Mouse (Mus musculus): ENCODE results near the gene Fras1.

The Fras1 gene

DNA sequence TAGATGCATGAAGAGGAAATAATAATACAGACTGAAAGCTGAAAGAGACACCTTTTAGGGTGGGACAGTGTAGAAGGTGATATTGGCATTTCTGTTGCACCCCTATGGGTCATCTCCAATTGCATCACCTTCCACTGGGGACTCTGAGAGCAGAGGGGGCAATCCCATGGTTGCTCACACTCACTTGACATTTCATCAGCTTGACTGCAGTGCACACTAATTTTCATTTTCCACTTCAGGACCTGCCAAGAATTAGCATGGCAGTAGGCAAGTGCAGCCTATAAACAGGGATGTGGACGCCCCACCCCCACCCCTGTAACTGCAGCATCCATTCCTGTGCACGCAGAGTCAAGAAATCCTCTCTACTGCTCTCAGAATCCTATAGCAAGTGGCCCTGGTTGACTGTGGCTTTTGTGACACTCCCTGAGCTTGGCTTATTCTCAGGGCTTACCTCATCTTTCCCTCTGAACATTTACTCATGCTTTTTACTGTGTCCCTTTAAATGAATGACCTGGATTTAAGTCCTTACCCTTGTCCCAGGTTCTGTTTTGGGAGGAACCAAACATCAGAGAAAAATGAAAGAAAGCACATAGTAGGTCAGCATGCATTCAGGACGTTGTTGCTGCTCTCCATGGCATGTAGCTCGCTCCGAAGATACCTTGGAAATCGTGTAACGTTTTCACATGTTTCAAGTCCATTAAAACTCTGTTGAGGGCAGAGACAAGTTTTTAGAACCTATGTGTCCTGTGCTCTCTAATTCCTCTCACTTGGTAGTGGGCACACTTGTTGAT is 120.9 kb downstream of the Fras1 start:
- 93% methylated on average over 7 of the region's 7 CpGs for WGBS

DNA sequence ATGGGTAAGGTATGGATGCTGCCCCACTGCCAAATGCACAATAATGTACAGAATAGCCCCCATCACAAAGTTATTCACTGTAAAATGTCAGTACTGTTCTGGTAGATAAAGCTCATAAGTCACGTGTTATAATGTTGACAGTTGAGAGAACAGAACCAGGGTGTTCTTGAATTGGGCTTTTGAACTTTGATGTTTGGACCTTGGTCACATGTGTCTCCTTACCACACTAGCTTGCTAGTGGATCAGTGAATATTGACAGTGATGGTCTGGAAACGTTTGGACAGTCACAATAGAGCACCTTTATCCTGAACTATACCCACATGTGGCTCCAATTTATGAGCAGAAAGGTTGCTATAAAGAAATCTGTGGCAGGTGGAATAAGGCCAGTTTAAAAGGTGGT is 124.3 kb downstream of the Fras1 start:
- WGBS: 68% methylated on average over 2 of the region's 2 CpGs

- 60% methylated on average over 4 of the region's 4 CpGs for WGBS
Observed at GRCm38 (mm10) chr5:96501783-96502182, 128.0 kb downstream of the Fras1 start.

GRCm38 (mm10) chr5:96502400-96502799 is 128.6 kb downstream of the Fras1 start:
- 79% methylated on average over 1 of the region's 1 CpGs for WGBS

- WGBS: 85% methylated on average over 5 of the region's 5 CpGs
Observed at GRCm38 (mm10) chr5:96511005-96511404, 137.2 kb downstream of the Fras1 start.

DNA sequence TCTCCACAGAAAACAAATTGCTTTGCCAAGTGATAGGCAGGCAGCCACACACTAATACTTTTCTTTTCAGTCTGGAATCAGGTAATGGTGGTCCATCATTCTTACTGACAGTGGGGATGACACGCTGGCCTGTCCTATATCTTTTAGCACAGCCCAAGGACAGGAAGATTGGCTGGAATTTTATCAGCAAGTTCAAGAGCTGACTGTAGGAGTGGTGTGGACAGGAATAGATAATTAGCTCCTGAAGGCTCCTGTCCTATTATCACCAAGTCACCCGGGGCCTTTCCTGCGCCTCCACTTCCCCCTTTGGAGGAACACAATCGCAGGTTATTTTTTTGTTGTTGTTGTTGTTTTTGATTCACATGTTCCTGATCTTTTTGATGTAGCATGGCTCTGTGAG is 139.6 kb downstream of the Fras1 start:
- 90% methylated on average over 4 of the region's 4 CpGs for WGBS

- WGBS: 64% methylated on average over 3 of the region's 3 CpGs
Observed at GRCm38 (mm10) chr5:96515860-96516311, 142.1 kb downstream of the Fras1 start.

GRCm38 (mm10) chr5:96516329-96516728 is 142.6 kb downstream of the Fras1 start:
- WGBS: 52% methylated on average over 6 of the region's 6 CpGs

DNA sequence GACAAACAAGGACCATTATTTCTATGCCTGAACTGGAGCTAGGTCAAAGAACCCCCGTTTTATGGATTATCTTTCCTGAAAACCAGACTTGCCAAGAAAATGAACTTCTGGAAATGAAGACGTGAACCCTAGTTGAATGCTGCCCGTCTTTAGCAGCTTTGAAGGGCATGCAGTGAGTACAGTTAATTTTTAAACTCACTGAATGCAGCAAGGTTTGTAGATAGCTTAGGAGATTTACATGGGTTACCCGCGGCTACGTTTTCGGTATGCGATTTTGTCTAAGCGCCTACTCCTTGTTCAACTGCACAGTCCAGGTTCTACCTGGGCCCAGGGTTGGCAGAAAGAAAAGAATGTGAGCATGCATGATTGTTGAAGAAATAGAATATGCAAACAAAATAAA is 147.8 kb downstream of the Fras1 start:
- WGBS: 93% methylated on average over 9 of the region's 9 CpGs

DNA sequence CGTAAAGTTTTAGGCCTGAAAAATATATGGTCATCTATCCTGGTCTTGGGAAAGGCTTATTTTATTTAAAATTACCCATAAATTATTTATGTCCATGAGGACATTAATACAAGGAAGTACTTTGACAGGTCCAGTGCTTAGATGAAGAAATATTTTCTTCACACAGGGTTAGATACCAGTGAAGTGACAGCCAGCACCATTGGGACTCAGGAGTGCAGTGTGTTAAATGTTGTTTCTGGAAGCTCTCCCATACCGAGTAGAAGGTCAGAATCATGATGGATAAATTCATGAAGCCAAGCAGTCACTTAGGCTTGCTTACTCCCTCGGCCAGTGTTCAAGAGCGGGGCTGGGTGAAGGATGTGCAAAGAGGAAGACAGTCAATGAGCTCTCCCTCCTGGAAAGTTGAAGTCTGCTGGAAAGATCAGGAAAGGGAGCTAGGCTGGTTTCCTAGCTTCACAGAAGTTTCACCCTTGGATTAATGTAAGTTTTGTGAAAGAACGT is 149.2 kb downstream of the Fras1 start:
- 93% methylated on average over 5 of the region's 5 CpGs for WGBS

- WGBS: 48% methylated on average over 7 of the region's 7 CpGs
Observed at GRCm38 (mm10) chr5:96528296-96528695, 154.5 kb downstream of the Fras1 start.

- 89% methylated on average over 3 of the region's 3 CpGs for WGBS
Observed at GRCm38 (mm10) chr5:96530516-96530915, 156.8 kb downstream of the Fras1 start.

DNA sequence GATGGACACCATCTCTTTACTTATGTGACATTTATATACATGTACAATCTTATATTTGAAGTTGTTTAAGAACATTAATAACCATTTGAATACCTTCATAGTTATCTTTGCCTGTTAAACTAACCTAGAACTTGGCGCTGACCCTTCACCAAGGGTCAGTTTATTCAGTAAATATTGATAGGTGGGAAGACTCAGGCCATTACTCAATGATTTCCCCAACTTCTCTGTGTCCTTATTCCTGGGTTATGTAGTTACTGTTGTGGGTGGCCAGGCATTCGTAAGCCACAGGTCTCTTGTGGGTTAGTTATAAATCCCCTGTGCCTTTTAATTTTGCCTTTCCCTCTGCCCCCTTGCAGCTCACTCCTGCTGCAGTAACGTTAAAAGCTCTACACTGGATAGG is 162.8 kb downstream of the Fras1 start:
- WGBS: 91% methylated on average over 3 of the region's 3 CpGs

GRCm38 (mm10) chr5:96536937-96537336 is 163.2 kb downstream of the Fras1 start:
- WGBS: 94% methylated on average over 7 of the region's 7 CpGs

- 75% methylated on average over 4 of the region's 4 CpGs for WGBS
Observed at GRCm38 (mm10) chr5:96544112-96544511, 170.4 kb downstream of the Fras1 start.

- WGBS: 84% methylated on average over 5 of the region's 5 CpGs
Observed at GRCm38 (mm10) chr5:96545994-96546393, 172.2 kb downstream of the Fras1 start.

DNA sequence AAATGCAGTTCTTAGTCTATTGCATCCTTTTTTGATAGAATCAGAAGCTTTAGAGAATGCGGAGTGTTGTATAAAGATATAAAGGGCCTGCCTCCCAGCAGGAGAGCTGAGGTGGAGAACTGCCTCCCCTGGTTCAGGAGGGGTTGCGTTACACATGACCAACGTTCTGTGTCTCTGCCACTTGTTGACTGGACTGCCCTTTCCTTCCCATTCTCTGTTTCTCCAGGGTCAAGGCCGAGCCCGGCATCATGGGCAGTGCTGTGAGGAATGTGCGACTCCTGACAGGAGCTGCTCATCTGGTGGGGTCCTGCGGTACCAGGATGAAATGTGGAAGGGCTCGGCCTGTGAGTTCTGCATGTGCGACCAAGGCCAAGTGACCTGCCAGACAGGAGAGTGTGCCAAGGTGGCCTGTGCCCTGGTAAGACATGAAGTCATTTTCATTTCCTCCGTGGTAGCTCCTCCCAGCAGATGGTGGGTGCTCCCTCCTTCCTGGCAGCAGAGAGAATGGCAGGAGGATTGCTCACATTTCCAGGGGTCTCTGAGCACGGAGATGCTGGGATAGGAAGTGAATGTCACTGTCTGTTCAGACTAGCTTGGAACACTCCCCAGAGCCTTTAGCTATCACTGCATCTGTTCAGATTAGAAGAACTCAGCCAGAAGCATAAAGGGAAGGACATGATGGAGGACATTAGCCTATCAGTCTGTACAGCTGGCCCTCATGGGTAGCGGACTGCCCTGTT is 181.4 kb downstream of the Fras1 start:
- WGBS: 85% methylated on average over 12 of the region's 12 CpGs

DNA sequence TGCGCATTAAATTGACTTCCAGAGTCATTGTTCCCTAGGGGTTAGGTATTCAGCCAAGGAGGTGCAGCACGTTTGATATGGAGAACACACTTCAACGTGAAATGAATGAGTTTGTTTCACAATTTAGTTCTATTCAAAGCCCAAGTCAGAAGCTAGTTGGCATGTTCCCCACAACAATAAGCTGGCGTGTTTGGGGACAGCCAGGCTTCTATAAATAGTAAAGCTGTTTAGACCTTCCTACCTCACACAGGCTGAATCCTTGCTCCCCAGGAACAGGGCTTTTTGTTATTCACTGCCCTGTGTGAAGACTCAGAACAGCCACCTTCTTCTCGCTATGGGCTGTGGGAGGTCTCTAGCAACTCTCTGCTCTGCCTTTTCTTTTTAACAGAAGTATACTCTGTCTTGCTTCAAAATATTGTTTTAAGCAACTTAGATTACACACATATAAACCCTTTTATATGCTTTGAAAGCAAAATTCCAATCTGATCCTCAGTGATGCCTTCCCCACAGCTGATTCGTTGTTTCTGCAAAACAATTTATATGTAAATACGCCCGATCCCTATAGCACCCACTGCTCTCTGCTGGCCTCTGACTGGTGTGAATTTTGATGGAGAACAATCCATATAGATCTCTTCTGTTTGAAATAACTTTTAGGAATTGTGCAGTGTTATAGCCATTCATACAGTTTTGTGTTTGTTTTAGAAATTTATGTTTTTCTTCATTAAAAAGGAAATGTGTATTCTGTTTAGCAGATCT is 184.5 kb downstream of the Fras1 start:
- WGBS: 49% methylated on average over 8 of the region's 8 CpGs

DNA sequence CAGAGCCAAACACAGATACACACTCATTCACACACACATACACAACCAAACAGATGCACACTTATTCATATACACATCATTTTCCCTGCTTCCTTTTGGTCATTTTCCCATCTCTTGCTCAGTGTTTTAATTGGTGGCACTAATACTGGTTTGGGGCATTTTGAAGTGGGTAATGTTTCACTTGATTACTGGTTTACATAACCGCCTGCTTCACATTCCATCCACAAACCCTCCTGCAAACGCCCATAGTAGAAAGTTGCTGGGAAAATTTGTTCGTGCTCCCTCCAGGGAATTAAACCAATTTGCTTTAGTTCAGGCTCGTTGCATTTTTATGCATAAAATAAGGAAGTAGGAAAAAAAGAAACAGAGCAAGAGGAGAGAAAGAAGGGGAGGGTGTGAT is 200.8 kb downstream of the Fras1 start:
- WGBS: 53% methylated on average over 4 of the region's 4 CpGs

DNA sequence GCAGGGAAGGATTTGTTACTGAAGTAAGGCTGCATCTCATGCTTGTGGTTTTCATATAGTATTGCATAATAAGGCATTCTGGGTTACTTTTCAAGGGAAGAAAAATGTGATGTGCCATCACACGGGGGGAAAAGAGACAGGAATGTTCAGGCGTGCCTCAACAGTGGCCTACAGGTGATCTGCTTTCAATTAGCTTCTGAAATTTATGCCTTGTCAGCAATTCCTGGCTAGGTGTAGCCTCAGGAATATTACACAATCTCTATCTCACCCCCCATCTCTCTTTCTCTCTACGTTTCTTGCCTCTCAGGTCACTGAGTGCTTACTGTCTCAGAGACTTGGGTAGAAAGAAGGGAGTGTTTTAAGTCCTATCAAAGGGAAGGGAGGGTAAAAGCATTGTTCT is 204.9 kb downstream of the Fras1 start:
- 74% methylated on average over 3 of the region's 3 CpGs for WGBS

- 78% methylated on average over 5 of the region's 5 CpGs for WGBS
Observed at GRCm38 (mm10) chr5:96579938-96580337, 206.2 kb downstream of the Fras1 start.

DNA sequence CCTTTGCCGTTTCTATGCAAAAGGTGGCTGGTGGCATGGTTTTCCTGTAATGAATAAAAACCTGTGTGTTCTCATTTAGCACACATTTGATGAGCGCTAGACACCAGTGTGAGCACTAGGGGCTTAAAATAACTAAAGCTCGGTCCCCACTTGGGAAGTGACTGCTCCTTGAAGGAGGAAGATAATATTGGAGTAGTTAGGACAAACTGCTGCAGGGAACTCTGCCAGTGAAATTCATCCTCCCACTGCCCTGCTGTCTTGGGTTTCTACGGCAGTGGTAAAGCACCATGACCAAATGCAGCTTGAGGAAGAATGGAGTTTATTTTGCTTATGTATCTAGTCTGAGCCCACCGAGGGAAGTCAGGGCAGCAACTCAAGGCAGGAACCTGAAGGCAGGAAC is 211.0 kb downstream of the Fras1 start:
- 55% methylated on average over 5 of the region's 5 CpGs for WGBS
